Mouse (Mus musculus) MEL (cell line): ENCODE results near the gene Ergic2.

ENCODE experiments used
- CHD1 ChIP-seq: IDR thresholded peaks from 2 replicates; pipeline ENCODE4 v1.6.1; 2012; ENCODE audit warnings: low read depth, mild to moderate bottlenecking, inconsistent platforms, low read length, improper control_type of control experiment
- CHD2 ChIP-seq: IDR thresholded peaks from 2 replicates; pipeline ENCODE4 v1.6.1; 2011; ENCODE audit warnings: low read length, improper control_type of control experiment
- CTCF ChIP-seq, 3 experiments: IDR thresholded peaks in 2 of 3; conservative IDR thresholded peaks in 1 of 3; 2 replicates each; pipeline ENCODE4 v1.5.1; 2011 to 2012; ENCODE audit warnings: low read length in 3 of 3, low read depth in 2 of 3, mild to moderate bottlenecking in 2 of 3, improper control_type of control experiment in 1 of 3, inconsistent platforms in 1 of 3, mixed read lengths in 1 of 3, moderate library complexity in 1 of 3; ENCODE audit not compliant: control insufficient read depth in 1 of 3, insufficient read depth in 1 of 3, poor library complexity in 1 of 3, severe bottlenecking in 1 of 3
- GATA1 ChIP-seq: IDR thresholded peaks from 2 replicates; pipeline ENCODE4 v1.6.1; 2011; ENCODE audit warnings: low read depth, low read length, improper control_type of control experiment
- MAFK ChIP-seq: IDR thresholded peaks from 2 replicates; pipeline ENCODE4 v1.6.1; 2011; ENCODE audit warnings: low read depth, mild to moderate bottlenecking, low read length, improper control_type of control experiment, borderline replicate concordance
- MEF2A ChIP-seq: IDR thresholded peaks from 2 replicates; pipeline ENCODE4 v1.6.1; 2014; ENCODE audit warnings: low read depth, mild to moderate bottlenecking, inconsistent platforms, low read length, improper control_type of control experiment; ENCODE audit not compliant: poor library complexity, insufficient replicate concordance, severe bottlenecking; ENCODE audit errors: extremely low read depth
- POLR2A ChIP-seq, 2 experiments: IDR thresholded peaks; 2 replicates each; pipeline ENCODE4 v1.6.1; 2011 to 2012; ENCODE audit warnings: low read length in 2 of 2, mild to moderate bottlenecking in 2 of 2, control low read depth in 1 of 2, improper control_type of control experiment in 1 of 2, low read depth in 1 of 2, moderate library complexity in 1 of 2; ENCODE audit not compliant: control insufficient read depth in 1 of 2, insufficient read depth in 1 of 2, poor library complexity in 1 of 2
- POLR2AphosphoS2 ChIP-seq: IDR thresholded peaks from 2 replicates; pipeline ENCODE4 v1.6.1; 2011; ENCODE audit warnings: low read length, improper control_type of control experiment
- RAD21 ChIP-seq: IDR thresholded peaks from 2 replicates; pipeline ENCODE4 v1.6.1; 2011; ENCODE audit warnings: mild to moderate bottlenecking, low read depth, low read length, improper control_type of control experiment
- UBTF ChIP-seq: IDR thresholded peaks from 2 replicates; pipeline ENCODE4 v1.6.1; 2012; ENCODE audit warnings: low read depth, mild to moderate bottlenecking, inconsistent platforms, low read length, improper control_type of control experiment, moderate library complexity, borderline replicate concordance; ENCODE audit not compliant: insufficient read depth
- USF2 ChIP-seq, 2 experiments: IDR thresholded peaks; 2 replicates each; pipeline ENCODE4 v1.6.1; 2011 to 2012; ENCODE audit warnings: improper control_type of control experiment in 2 of 2, low read length in 2 of 2, borderline replicate concordance in 1 of 2, inconsistent platforms in 1 of 2, low read depth in 1 of 2, mild to moderate bottlenecking in 1 of 2; ENCODE audit not compliant: insufficient read depth in 1 of 2
- ZMIZ1 ChIP-seq: IDR thresholded peaks from 2 replicates; pipeline ENCODE4 v1.6.1; 2012; ENCODE audit warnings: low read depth, mild to moderate bottlenecking, inconsistent platforms, low read length, improper control_type of control experiment, moderate library complexity
- ZNF384 ChIP-seq: IDR thresholded peaks from 2 replicates; pipeline ENCODE4 v1.6.1; 2012; ENCODE audit warnings: low read depth, mild to moderate bottlenecking, inconsistent platforms, low read length, improper control_type of control experiment

- TF ChIP-seq CTCF (IDR thresholded peaks at IDR 0.05 in 2 of 3, conservative IDR thresholded peaks at IDR 0.05 in 1 of 3; ENCODE audit: control insufficient read depth in 1 of 3, insufficient read depth in 1 of 3, low read depth in 2 of 3, low read length in 3 of 3, poor library complexity in 1 of 3, severe bottlenecking in 1 of 3) (no peak), MAFK (no peak), ZMIZ1 (peak; percentile 78; the same call in 1 of the 2 replicates), MEF2A (no peak), ZNF384 (no peak), POLR2A (IDR thresholded peaks at IDR 0.05; ENCODE audit: control insufficient read depth in 1 of 2, insufficient read depth in 1 of 2, low read depth in 1 of 2, low read length in 2 of 2, poor library complexity in 1 of 2) (peak; percentile 94 to 97), POLR2AphosphoS2 (peak; percentile 93), CHD2 (peak; percentile 97), RAD21 (no peak), CHD1 (no peak; the same call in 1 of the 2 replicates), USF2 (IDR thresholded peaks at IDR 0.05; ENCODE audit: borderline replicate concordance in 1 of 2, insufficient read depth in 1 of 2, low read depth in 1 of 2, low read length in 2 of 2) (no peak), UBTF (no peak), GATA1 (peak; percentile 18; the same call in 1 of the 2 replicates)
Measured at GRCm38 (mm10) chr6:148211897-148212680, at the start of gene Ergic2.
